Mouse (Mus musculus): ENCODE results near the gene Rpl28. TPM values are rescaled to one million over a fixed set of nuclear protein-coding genes. Genes with fewer than 3 reads are reported as not detected.

The Rpl28 gene
- polyA plus RNA-seq, 2 experiments = 275 to 665 TPM

GRCm38 (mm10) chr7:4747156-4747899, 45.3 kb upstream of the Rpl28 start:
- no peak for ATAC-seq (ENCODE audit: low FRiP score, low read depth)
- Histone ChIP-seq H3K4me1 (ENCODE audit: control insufficient read depth, insufficient read depth, low read length) (peaks cover 6% of the 10 kb centered on the region), H3K36me3 (ENCODE audit: control insufficient read depth, insufficient read depth, low read length) (peaks cover 47% of the 10 kb centered on the region), H3K27ac (replicated peaks; ENCODE audit: low read depth, low read length) (no peak overlapping the region), H3K4me3 (replicated peaks; ENCODE audit: low read length) (no peak overlapping the region), H3K4me2 (replicated peaks; ENCODE audit: low read depth, low read length, severe bottlenecking) (no peak overlapping the region), H3K9me3 (ENCODE audit: control insufficient read depth, low read length) (no peaks in the 10 kb centered on the region), H3K27me3 (ENCODE audit: control insufficient read depth, insufficient read depth, low read length) (no peaks in the 10 kb centered on the region), H3K9ac (ENCODE audit: low read depth, low read length, severe bottlenecking) (no peak overlapping the region)
- DNase-seq (ENCODE audit: low spot score) = no peak
- 66% methylated on average over 9 of the region's 9 CpGs for WGBS
- no peak for TF ChIP-seq POLR2A (IDR thresholded peaks at IDR 0.05; ENCODE audit: borderline replicate concordance, extremely low read depth, insufficient read depth, insufficient read length)

DNA sequence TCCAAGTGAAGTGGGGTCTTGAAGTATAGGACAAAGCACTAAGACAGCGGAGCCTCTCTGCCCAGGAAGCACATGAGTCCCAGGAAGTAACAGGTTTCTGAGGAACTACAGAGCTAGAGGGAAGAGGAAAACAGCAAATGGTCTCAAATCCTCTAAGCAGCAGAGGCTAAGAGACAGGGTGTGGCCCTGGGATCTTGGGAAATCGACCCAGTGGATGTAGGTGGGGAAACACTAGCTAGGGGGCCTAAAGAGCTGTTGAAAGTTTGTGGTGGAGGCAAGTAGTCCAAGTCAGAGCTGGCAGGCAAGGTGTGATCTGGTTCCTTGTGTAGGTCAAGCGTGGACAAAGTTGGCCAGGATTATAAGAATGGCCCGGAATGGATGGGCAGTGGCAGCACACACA, 44.4 kb upstream of the Rpl28 start:
- no peak overlapping the region for H3K27ac ChIP-seq (replicated peaks; ENCODE audit: low read depth, low read length)
- WGBS = 81% methylated on average over 4 of the region's 4 CpGs
- no peak overlapping the region for H3K4me2 ChIP-seq (replicated peaks; ENCODE audit: low read depth, low read length, severe bottlenecking)
- H3K4me1 ChIP-seq (ENCODE audit: control insufficient read depth, insufficient read depth, low read length) = peaks cover 9% of the 10 kb centered on the region
- no peak for ATAC-seq (ENCODE audit: low FRiP score, low read depth)
- no peak for TF ChIP-seq POLR2A (IDR thresholded peaks at IDR 0.05; ENCODE audit: borderline replicate concordance, extremely low read depth, insufficient read depth, insufficient read length)
- H3K4me3 ChIP-seq (replicated peaks; ENCODE audit: low read length) = no peak overlapping the region
- H3K9ac ChIP-seq (ENCODE audit: low read depth, low read length, severe bottlenecking) = no peak overlapping the region
- no peaks in the 10 kb centered on the region for H3K27me3 ChIP-seq (ENCODE audit: control insufficient read depth, insufficient read depth, low read length)
- no peak for DNase-seq (ENCODE audit: low spot score)
- H3K36me3 ChIP-seq (ENCODE audit: control insufficient read depth, insufficient read depth, low read length) = peaks cover 39% of the 10 kb centered on the region
- no peaks in the 10 kb centered on the region for H3K9me3 ChIP-seq (ENCODE audit: control insufficient read depth, low read length)

- Histone ChIP-seq H3K9ac (ENCODE audit: low read depth, low read length, severe bottlenecking) (no peak overlapping the region), H3K4me3 (replicated peaks; ENCODE audit: low read length) (no peak overlapping the region), H3K36me3 (ENCODE audit: control insufficient read depth, insufficient read depth, low read length) (peaks cover 32% of the 10 kb centered on the region), H3K9me3 (ENCODE audit: control insufficient read depth, low read length) (no peaks in the 10 kb centered on the region), H3K4me1 (ENCODE audit: control insufficient read depth, insufficient read depth, low read length) (peaks cover 9% of the 10 kb centered on the region), H3K4me2 (replicated peaks; ENCODE audit: low read depth, low read length, severe bottlenecking) (no peak overlapping the region), H3K27me3 (ENCODE audit: control insufficient read depth, insufficient read depth, low read length) (no peaks in the 10 kb centered on the region), H3K27ac (replicated peaks; ENCODE audit: low read depth, low read length) (no peak overlapping the region)
- ATAC-seq (ENCODE audit: low FRiP score, low read depth) = no peak
- WGBS = 91% methylated on average over 2 of the region's 2 CpGs
- no peak for DNase-seq (ENCODE audit: low spot score)
- TF ChIP-seq POLR2A (IDR thresholded peaks at IDR 0.05; ENCODE audit: borderline replicate concordance, extremely low read depth, insufficient read depth, insufficient read length) = no peak
Measured at GRCm38 (mm10) chr7:4749169-4749568, 43.5 kb upstream of the Rpl28 start.

DNA sequence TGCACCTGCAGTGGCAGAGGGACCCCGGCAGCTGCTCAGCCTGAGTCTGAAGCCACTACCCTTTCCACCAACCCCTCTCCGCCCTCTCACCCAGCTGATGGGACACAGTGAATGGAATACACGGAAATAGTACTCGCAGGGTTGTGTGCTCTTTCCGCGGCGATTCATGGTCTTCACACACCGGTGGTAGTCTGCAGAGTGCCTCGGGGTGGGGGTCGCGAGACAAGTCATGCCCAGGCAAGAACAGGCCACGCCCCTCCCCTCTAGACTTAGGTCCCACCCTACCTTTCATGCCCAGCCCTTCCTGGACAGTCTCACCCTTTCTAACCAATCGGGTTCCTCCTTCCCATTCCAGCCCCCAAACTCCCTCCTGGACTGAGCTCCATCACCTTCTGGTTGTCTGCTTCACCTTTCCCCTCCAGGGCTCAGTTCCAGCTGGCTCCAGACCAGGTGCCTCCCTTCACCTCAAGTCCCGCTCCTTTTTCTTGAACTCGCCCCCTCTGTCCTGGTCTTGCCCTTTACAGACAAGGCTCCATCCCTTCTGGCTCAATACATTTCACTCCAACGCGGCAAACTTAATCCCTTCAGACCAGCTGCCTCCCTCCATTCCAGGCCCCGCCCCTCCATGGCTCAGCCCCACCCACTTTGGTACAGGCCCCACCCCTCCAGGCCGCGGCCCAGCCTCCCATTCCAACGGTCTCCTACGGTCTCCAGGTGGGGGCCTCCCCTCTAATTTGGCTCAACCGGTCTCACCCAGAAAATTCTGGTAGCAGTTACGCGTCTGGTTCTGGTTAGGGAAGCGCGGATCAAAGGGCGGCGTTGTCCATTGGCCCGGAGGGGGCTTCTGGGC, 40.5 kb upstream of the Rpl28 start:
- Histone ChIP-seq H3K27ac (replicated peaks; ENCODE audit: low read depth, low read length) (peak overlapping the region; percentile 63), H3K4me2 (replicated peaks; ENCODE audit: low read depth, low read length, severe bottlenecking) (peak overlapping the region; percentile 51), H3K9ac (ENCODE audit: low read depth, low read length, severe bottlenecking) (peak overlapping the region; percentile 52), H3K4me3 (replicated peaks; ENCODE audit: low read length) (peak overlapping the region; percentile 39), H3K27me3 (ENCODE audit: control insufficient read depth, insufficient read depth, low read length) (no peaks in the 10 kb centered on the region), H3K9me3 (ENCODE audit: control insufficient read depth, low read length) (no peaks in the 10 kb centered on the region), H3K4me1 (ENCODE audit: control insufficient read depth, insufficient read depth, low read length) (peaks cover 9% of the 10 kb centered on the region), H3K36me3 (ENCODE audit: control insufficient read depth, insufficient read depth, low read length) (peaks cover 7% of the 10 kb centered on the region; the same call in 1 of the 2 replicates)
- 4% methylated on average over 30 of the region's 30 CpGs for WGBS
- no peak for TF ChIP-seq POLR2A (IDR thresholded peaks at IDR 0.05; ENCODE audit: borderline replicate concordance, extremely low read depth, insufficient read depth, insufficient read length)
- DNase-seq (ENCODE audit: low spot score) = peak; percentile 44
- peak; percentile 77 for ATAC-seq (ENCODE audit: low FRiP score, low read depth)

DNA sequence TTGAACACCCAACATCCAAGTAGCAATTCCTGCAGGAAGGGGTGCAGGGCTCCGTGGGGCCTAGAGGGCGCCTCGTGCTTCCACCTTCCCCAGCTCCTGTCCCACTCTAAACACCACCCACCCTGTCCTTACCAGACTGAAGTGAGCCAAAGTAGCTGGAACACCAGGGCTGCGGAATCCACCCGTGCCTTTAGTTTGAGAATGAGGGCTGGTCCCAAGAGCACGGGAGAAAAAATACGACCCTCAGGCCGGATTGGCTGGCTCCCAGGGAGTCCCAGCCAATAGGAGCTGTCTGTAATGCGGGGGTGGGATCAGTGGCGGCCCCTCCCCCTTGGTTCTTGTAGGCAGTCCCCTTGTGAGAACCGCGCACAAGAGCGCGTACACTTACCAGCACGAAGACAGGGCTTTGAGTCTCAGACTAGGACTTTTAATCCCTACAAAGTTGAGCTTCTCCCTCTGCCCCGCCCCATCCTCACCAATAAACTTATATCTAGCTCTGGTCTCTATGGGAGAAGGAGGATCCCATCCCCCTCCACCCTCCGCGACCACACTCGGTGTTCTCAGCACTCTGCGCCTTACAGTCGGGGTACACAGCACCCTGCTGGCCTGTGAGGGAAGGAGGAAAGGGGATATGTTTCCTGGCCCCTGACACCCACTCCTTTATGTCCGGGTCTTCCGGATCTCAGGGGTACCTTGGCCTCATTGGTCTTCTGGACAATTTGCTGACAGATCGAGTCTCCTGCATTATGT, 39.7 kb upstream of the Rpl28 start, which contains the start of gene Cox6b2:
Gene Cox6b2 (minus strand): TSS at position 274 of the 750 bp plus-strand sequence.
- ATAC-seq (ENCODE audit: low FRiP score, low read depth) (peak; percentile 95), DNase-seq (ENCODE audit: low spot score) (peak; percentile 98)
- no peaks in the 10 kb centered on the region for H3K27me3 ChIP-seq (ENCODE audit: control insufficient read depth, insufficient read depth, low read length)
- H3K4me1 ChIP-seq (ENCODE audit: control insufficient read depth, insufficient read depth, low read length) = peaks cover 9% of the 10 kb centered on the region
- H3K27ac ChIP-seq (replicated peaks; ENCODE audit: low read depth, low read length) = peak within 1 kb of the TSS; percentile 63
- peak within 1 kb of the TSS; percentile 51 for H3K4me2 ChIP-seq (replicated peaks; ENCODE audit: low read depth, low read length, severe bottlenecking)
- no peaks in the 10 kb centered on the region for H3K36me3 ChIP-seq (ENCODE audit: control insufficient read depth, insufficient read depth, low read length)
- WGBS = 5% methylated on average over 24 of the region's 24 CpGs
- peak within 1 kb of the TSS; percentile 52 for H3K9ac ChIP-seq (ENCODE audit: low read depth, low read length, severe bottlenecking)
- TF ChIP-seq POLR2A (IDR thresholded peaks at IDR 0.05; ENCODE audit: borderline replicate concordance, extremely low read depth, insufficient read depth, insufficient read length) = peak; percentile 58; the same call in 1 of the 2 replicates
- H3K9me3 ChIP-seq (ENCODE audit: control insufficient read depth, low read length) = no peaks in the 10 kb centered on the region
- peak within 1 kb of the TSS; percentile 39 for H3K4me3 ChIP-seq (replicated peaks; ENCODE audit: low read length)
